Mouse (Mus musculus): ENCODE measurements around the gene Nrl. TPM values are rescaled to one million over a fixed set of nuclear protein-coding genes. Genes with fewer than 3 reads are reported as not detected.

Nrl gene
- total RNA-seq, 2 experiments from 2014 or later: 0.82 to 1.4 TPM

- peak; percentile 74 to 85 for DNase-seq (ENCODE audit: low spot score in 2 of 2)
These were observed 34.2 kb downstream of the Nrl start, which contains the start of gene Carmil3 for GRCm38 (mm10) chr14:55490361-55491201. Gene Carmil3, plus strand, starts transcription at chr14:55490651.

- no peak for DNase-seq (ENCODE audit: low spot score in 2 of 2)
These were observed 37.9 kb downstream of the Nrl start for GRCm38 (mm10) chr14:55486836-55487235.

DNA sequence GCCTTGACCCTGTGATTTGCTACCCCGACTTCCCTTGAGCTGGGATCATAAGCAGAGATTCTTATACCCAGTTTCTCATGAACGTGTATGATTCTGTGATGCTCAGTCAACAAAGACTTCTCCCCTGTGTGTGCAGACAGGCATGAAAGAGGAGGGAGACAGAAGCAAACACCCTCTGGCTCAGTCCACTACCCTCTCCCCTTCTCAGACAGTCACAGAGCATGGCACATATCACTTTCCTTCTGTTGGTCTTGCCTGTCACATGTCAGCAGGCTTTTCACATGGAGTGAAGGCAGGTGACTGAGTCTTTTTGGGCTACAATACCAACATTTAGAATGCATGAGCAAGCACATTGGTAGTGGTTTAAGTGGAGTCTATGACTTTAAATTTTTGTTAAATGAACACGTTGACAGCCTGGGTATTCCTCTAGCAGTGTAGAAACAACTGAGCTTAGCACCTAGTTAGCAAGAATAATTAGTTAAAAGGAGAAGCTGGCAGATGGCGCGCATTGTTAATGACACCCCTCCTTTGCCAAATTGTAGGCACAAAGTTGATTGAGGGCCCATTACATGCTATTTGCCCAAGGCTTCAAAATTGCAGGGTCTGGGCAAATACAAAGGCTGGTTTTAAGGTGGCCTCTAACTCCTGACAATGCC lies 40.2 kb downstream of the Nrl start:
- DNase-seq (ENCODE audit: low spot score in 2 of 2): no peak

GRCm38 (mm10) chr14:55479629-55480028 lies 45.2 kb downstream of the Nrl start:
- no peak for DNase-seq (ENCODE audit: low spot score in 2 of 2)

- DNase-seq (ENCODE audit: low spot score in 2 of 2): peak; percentile 67 to 75
These were observed 45.9 kb downstream of the Nrl start, which contains the start of gene Dhrs4 for GRCm38 (mm10) chr14:55478651-55479599. Gene Dhrs4, plus strand, starts transcription at chr14:55478758.

DNA sequence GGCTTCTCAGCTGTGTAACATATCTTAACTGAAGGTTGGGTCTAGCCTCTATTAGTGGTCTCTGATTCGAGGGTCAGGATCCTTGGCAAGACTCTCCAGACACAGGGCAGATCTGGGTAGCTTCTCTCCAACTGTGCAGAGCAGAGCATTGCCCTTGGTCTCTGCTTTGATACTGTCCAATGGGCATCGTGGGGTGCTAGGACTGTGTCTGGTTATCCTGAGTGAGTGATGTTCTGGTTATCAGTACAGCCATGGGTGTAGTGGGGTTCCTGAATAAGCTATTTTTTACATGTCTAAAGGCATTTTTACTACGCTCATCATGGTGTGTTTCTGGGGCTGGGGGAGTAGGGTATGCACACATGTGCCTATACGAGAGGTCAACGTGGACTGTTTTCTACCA lies 47.0 kb downstream of the Nrl start:
- no peak for DNase-seq (ENCODE audit: low spot score in 2 of 2)

DNA sequence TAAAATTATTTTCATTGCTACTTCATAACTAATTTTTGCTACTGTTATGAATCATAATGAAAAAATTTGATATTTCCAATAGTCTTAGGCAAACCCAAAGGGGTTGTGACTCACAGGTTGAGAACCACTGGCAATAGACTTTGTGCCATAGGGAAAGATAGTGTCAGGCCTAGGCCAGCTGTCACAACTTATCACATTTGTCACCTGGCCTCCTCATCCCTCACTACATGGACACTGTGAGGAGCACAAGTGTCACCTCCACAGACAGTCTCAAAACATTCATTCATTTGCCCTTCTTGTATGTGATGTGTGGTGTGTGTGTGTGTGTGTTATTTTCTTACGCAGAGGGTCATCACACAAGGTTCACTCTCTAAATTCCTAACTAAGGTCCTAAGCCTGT lies 47.4 kb downstream of the Nrl start:
- DNase-seq (ENCODE audit: low spot score in 2 of 2): no peak

DNA sequence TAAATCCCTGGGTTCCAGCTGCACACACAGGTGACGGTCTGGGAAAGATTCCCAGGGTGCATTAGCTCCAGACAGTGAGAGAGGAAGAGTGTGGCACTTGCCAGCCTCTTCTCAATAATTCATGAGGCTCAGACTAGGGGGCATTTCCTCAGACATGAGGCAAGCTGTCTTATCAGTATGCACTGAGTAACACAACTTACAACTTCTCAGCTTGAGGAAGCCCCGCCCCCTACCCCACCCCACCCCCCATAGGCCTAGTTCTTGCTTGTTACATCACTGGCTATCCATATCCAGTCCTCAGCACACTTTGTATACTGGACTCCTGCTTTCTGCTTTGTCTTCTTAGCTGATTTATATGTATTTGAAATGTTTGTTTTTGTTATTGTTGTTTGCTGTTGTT lies 49.1 kb downstream of the Nrl start:
- no peak for DNase-seq (ENCODE audit: low spot score in 2 of 2)

DNA sequence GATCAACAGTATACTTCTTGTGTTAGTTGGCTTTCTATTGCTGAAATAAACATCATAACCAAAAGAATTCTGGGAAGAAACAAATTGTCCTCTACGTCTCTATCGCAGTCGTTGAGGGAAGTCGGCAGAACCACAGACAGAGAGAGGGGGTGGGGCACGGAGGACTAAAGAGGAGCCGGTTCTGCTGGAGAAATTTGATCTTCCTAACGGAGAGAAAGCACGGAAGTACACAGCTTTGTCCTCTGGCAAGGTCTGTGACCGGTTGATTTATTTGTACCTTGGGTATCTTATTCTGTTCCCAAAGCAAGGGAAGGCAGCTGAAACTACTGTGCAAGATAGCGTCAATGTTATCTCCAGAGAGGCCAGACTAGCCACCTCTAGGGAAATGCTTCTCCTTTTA lies 54.0 kb downstream of the Nrl start:
- no peak for DNase-seq (ENCODE audit: low spot score in 2 of 2)

DNA sequence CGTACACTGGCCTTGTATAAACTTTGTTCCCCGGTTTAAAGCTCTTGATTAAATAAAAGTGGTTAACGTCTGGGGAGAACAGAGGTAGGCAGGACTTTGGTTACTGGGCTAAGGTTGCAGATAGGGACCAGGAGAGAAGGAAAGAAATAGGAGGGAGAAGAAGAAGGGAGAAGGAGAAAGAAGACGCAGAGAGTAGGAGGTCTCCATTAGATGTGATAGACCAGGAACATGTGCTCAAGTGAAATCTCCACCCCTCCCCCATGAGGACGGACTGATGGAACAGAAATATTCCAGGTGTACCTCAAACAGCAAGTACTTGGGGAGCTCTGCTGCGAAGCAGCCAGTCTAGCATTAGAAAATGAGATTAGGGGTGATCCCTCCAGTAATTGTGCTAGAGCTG lies 55.0 kb downstream of the Nrl start:
- no peak for DNase-seq (ENCODE audit: low spot score in 2 of 2)

DNA sequence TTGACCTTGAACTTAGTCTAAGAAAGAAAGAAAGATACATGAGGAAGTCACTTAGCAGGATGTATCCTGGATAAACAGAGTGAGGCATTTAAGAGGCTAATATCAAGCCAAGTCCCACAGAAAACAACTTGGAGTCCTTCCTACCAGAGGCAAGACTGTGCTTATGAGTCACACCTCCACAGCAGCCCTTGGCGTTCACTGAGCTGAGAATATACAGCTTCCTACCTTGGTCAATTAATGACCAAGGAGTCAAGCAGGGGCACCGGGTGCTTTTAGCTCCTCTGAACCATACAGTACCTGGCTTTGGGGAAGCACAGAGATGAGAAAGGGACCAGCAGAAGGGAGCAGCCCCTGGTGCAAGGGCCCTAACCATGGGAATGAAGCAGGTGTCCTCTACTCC lies 55.7 kb downstream of the Nrl start:
- DNase-seq (ENCODE audit: low spot score in 2 of 2): no peak

Other genes with a start within 250 kb of the Nrl start
- 10 to 100 TPM; 19.0 to 19.2 TPM for gene Dhrs4, start 46.2 kb downstream of the Nrl start, total RNA-seq (2021)
- gene Carmil3, start 34.3 kb downstream of the Nrl start, total RNA-seq (2021): 10 to 100 TPM; 38.0 to 49.1 TPM
- gene Cpne6, start 14.5 kb downstream of the Nrl start, total RNA-seq (2021): 100 to 1,000 TPM; 218 to 223 TPM
- 10 to 100 TPM; 27.6 to 37.2 TPM for gene Pck2, start 15.3 kb upstream of the Nrl start, total RNA-seq (2021)
- 10 to 100 TPM; 83.6 to 86.8 TPM for gene Dcaf11, start 35.0 kb upstream of the Nrl start, total RNA-seq (2021)
- not detected for gene A730061H03Rik, start 35.4 kb upstream of the Nrl start, total RNA-seq (2021)
- gene Fitm1, start 50.6 kb upstream of the Nrl start, total RNA-seq (2021): not detected
- gene Psme1, start 53.1 kb upstream of the Nrl start, total RNA-seq (2021): 10 to 100 TPM; 47.2 to 58.6 TPM
- 10 to 100 TPM; 44.7 to 58.2 TPM for gene Emc9, start 60.3 kb upstream of the Nrl start, total RNA-seq (2021)
- gene Psme2, start 66.1 kb upstream of the Nrl start, total RNA-seq (2021): 10 to 100 TPM; 59.6 to 65.7 TPM
- gene Rnf31, start 66.7 kb upstream of the Nrl start, total RNA-seq (2021): 10 to 100 TPM; 42.0 to 46.2 TPM
- gene Irf9, start 78.6 kb upstream of the Nrl start, total RNA-seq (2021): 10 to 100 TPM; 11.7 to 11.8 TPM
- gene Rec8, start 93.1 kb upstream of the Nrl start, total RNA-seq (2021): 1 to 10 TPM; 1.7 to 2.7 TPM
- gene Ipo4, start 111.0 kb upstream of the Nrl start, total RNA-seq (2021): 100 to 1,000 TPM; 106 to 116 TPM
- gene Gm49378, start 112.9 kb upstream of the Nrl start, total RNA-seq (2021): 1 to 10 TPM; 3.6 to 4.3 TPM
- 10 to 100 TPM; 37.0 to 39.8 TPM for gene Tm9sf1, start 118.8 kb upstream of the Nrl start, total RNA-seq (2021)
- 1 to 10 TPM in 1 of 2 experiments, under 1 TPM in 1; 0.94 to 1.1 TPM for gene Tssk4, start 125.2 kb upstream of the Nrl start, total RNA-seq (2021)
- gene Mdp1, start 135.5 kb upstream of the Nrl start, total RNA-seq (2021): 10 to 100 TPM; 40.1 to 42.2 TPM
- 10 to 100 TPM; 20.1 to 22.8 TPM for gene Gmpr2, start 147.0 kb upstream of the Nrl start, total RNA-seq (2021)
- gene Nedd8, start 147.1 kb upstream of the Nrl start, total RNA-seq (2021): 100 to 1,000 TPM; 318 to 349 TPM
- gene Tinf2, start 156.8 kb upstream of the Nrl start, total RNA-seq (2021): 10 to 100 TPM; 14.8 to 19.7 TPM
- gene Tgm1, start 188.9 kb upstream of the Nrl start, total RNA-seq (2021): not detected
- gene Rabggta, start 197.3 kb upstream of the Nrl start, total RNA-seq (2021): 10 to 100 TPM; 47.1 to 51.2 TPM
- gene Dhrs1, start 220.7 kb upstream of the Nrl start, total RNA-seq (2021): 10 to 100 TPM; 86.9 to 88.7 TPM
- 10 to 100 TPM; 10.7 to 11.6 TPM for gene Nop9, start 220.7 kb upstream of the Nrl start, total RNA-seq (2021)
- 1 to 10 TPM; 2.3 to 2.4 TPM for gene Cideb, start 233.5 kb upstream of the Nrl start, total RNA-seq (2021)
- under 1 TPM; 0.26 to 0.52 TPM for gene Ltb4r2, start 236.4 kb upstream of the Nrl start, total RNA-seq (2021)
- under 1 TPM in 1 of 2 experiments, not detected in 1; 0.33 TPM for gene Ltb4r1, start 241.0 kb upstream of the Nrl start, total RNA-seq (2021)

Data from left cerebral cortex, adult 18-20 months (tissue).